Mouse (Mus musculus): ENCODE data around the gene Cacna1c. TPM values are rescaled to one million over a fixed set of nuclear protein-coding genes. Genes with fewer than 3 reads are reported as not detected.

Gene Cacna1c
- polyA plus RNA-seq, 1 experiment from 2014 or later = 2.3 TPM

DNA sequence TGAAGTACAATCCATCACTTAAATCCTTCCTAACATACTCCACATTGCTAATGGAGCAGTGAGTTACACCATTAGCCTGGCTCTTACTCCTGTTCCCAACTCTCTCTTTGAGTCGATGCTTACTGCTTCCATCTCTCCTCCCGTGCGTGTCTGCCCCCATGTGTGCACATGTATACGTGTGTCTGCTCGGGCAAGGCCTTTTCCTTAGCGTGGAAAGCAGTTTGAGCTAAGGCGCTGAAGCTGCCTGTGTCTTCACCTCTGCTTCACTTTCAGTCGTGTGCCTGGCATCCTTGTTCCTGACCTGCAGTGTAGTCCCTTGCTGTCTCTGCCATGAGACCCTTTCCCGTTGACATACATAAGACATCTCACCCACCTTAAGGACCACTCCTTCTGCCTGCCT lies 14.0 kb downstream of the Cacna1c start:
- no peaks in the 10 kb centered on the region for H3K27me3 ChIP-seq (ENCODE audit: control insufficient read depth, insufficient read depth, low read length)
- H3K9me3 ChIP-seq (ENCODE audit: control insufficient read depth, low read length) = no peaks in the 10 kb centered on the region
- DNase-seq (ENCODE audit: low spot score) (no peak), ATAC-seq (ENCODE audit: low FRiP score, low TSS enrichment) (no peak)
- H3K4me2 ChIP-seq (replicated peaks; ENCODE audit: low read depth) = no peak overlapping the region
- H3K4me1 ChIP-seq (replicated peaks; ENCODE audit: control insufficient read depth, insufficient read depth) = no peaks in the 10 kb centered on the region
- H3K9ac ChIP-seq (ENCODE audit: low read length) = no peak overlapping the region
- no peak overlapping the region for H3K4me3 ChIP-seq (ENCODE audit: low read depth, low read length)
- no peak for TF ChIP-seq EP300 (optimal IDR thresholded peaks at IDR 0.05)
- TF ChIP-seq CTCF (IDR thresholded peaks at IDR 0.05; ENCODE audit: low read depth) = no peak
- WGBS = 82% methylated on average over 9 of the region's 9 CpGs
- no peaks in the 10 kb centered on the region; the same call in 1 of the 2 replicates for H3K36me3 ChIP-seq (ENCODE audit: control insufficient read depth, insufficient read depth, low read length)
- no peak overlapping the region for H3K27ac ChIP-seq (replicated peaks)

DNA sequence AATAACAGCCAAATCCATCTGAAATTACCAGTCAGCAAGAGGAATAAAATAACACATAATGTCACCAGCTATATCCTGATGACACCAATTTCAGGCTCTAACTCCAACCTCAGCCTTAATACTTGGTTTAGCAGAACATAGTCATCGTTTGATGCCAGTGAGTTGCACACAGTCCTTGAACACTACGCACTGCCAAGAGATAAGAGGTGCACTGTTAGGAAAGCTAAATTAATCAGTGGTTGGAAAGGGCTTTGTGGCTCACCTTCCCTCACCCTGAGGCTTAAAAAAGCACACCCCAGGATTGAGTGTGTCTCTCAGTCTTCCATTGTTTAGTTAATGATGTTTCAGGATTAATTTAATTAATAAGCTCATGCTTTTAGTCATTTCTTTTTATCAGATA lies 16.0 kb downstream of the Cacna1c start:
- Histone ChIP-seq H3K36me3 (ENCODE audit: control insufficient read depth, insufficient read depth, low read length) (no peaks in the 10 kb centered on the region; the same call in 1 of the 2 replicates), H3K4me1 (replicated peaks; ENCODE audit: control insufficient read depth, insufficient read depth) (no peaks in the 10 kb centered on the region), H3K4me2 (replicated peaks; ENCODE audit: low read depth) (no peak overlapping the region), H3K4me3 (ENCODE audit: low read depth, low read length) (no peak overlapping the region), H3K9me3 (ENCODE audit: control insufficient read depth, low read length) (no peaks in the 10 kb centered on the region), H3K9ac (ENCODE audit: low read length) (no peak overlapping the region), H3K27me3 (ENCODE audit: control insufficient read depth, insufficient read depth, low read length) (no peaks in the 10 kb centered on the region), H3K27ac (replicated peaks) (no peak overlapping the region)
- WGBS = 75% methylated on average over 2 of the region's 2 CpGs
- ATAC-seq (ENCODE audit: low FRiP score, low TSS enrichment) (no peak), DNase-seq (ENCODE audit: low spot score) (no peak)
- TF ChIP-seq CTCF (IDR thresholded peaks at IDR 0.05; ENCODE audit: low read depth) (no peak), EP300 (optimal IDR thresholded peaks at IDR 0.05) (no peak)

DNA sequence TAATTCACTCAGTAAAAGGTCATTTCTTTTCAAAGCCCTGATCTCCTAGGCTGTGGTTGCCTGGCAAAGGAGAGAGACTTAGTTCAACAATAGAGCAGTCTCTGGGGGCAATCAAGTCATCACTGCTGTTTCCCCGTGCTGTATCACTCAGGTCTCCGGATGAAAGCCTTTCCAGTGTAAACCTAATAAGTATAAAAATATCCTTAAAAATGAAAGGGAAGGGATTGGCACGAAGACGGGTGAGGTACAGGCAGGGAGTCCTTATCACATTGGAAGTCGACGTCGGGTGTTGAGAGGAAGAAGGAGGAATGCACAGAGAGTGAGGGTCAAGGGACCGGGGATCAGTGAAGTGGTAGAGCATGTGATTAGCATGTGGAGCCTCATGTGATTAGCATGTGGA lies 19.1 kb downstream of the Cacna1c start:
- Histone ChIP-seq H3K9ac (ENCODE audit: low read length) (no peak overlapping the region), H3K4me2 (replicated peaks; ENCODE audit: low read depth) (no peak overlapping the region), H3K4me1 (replicated peaks; ENCODE audit: control insufficient read depth, insufficient read depth) (no peaks in the 10 kb centered on the region), H3K27me3 (ENCODE audit: control insufficient read depth, insufficient read depth, low read length) (no peaks in the 10 kb centered on the region), H3K27ac (replicated peaks) (no peak overlapping the region), H3K9me3 (ENCODE audit: control insufficient read depth, low read length) (no peaks in the 10 kb centered on the region), H3K4me3 (ENCODE audit: low read depth, low read length) (no peak overlapping the region), H3K36me3 (ENCODE audit: control insufficient read depth, insufficient read depth, low read length) (no peaks in the 10 kb centered on the region)
- no peak for TF ChIP-seq CTCF (IDR thresholded peaks at IDR 0.05; ENCODE audit: low read depth)
- TF ChIP-seq EP300 (optimal IDR thresholded peaks at IDR 0.05) = no peak
- WGBS = 62% methylated on average over 8 of the region's 8 CpGs
- ATAC-seq (ENCODE audit: low FRiP score, low TSS enrichment) (no peak), DNase-seq (ENCODE audit: low spot score) (no peak)

DNA sequence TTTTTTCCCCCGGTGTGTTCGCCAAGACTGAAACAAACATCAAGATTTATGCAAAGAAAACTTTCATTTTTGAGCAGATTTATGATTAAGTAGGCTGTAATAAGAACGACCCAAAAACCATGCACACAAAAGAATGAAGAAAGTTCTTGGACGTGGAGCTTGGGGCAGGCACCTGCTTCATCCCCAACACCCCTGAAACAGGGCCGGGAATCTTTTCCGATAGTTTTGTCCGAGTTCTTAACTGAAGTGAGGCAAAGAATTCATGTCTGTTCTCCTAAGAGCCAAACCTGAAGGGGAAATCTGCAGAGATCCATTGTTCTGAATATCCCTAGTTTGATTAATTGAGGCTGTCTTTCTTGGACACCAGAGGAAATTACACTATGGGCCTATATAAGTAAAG lies 20.1 kb downstream of the Cacna1c start:
- Histone ChIP-seq H3K4me1 (replicated peaks; ENCODE audit: control insufficient read depth, insufficient read depth) (no peaks in the 10 kb centered on the region), H3K9ac (ENCODE audit: low read length) (no peak overlapping the region), H3K4me3 (ENCODE audit: low read depth, low read length) (peak overlapping the region; percentile 92; the same call in 1 of the 2 replicates), H3K4me2 (replicated peaks; ENCODE audit: low read depth) (peak overlapping the region; percentile 74; the same call in 1 of the 2 replicates), H3K9me3 (ENCODE audit: control insufficient read depth, low read length) (no peaks in the 10 kb centered on the region), H3K27me3 (ENCODE audit: control insufficient read depth, insufficient read depth, low read length) (no peaks in the 10 kb centered on the region), H3K27ac (replicated peaks) (no peak overlapping the region), H3K36me3 (ENCODE audit: control insufficient read depth, insufficient read depth, low read length) (no peaks in the 10 kb centered on the region)
- 65% methylated on average over 7 of the region's 7 CpGs for WGBS
- TF ChIP-seq EP300 (optimal IDR thresholded peaks at IDR 0.05) (no peak), CTCF (IDR thresholded peaks at IDR 0.05; ENCODE audit: low read depth) (no peak)
- no peak for ATAC-seq (ENCODE audit: low FRiP score, low TSS enrichment)
- no peak for DNase-seq (ENCODE audit: low spot score)

DNA sequence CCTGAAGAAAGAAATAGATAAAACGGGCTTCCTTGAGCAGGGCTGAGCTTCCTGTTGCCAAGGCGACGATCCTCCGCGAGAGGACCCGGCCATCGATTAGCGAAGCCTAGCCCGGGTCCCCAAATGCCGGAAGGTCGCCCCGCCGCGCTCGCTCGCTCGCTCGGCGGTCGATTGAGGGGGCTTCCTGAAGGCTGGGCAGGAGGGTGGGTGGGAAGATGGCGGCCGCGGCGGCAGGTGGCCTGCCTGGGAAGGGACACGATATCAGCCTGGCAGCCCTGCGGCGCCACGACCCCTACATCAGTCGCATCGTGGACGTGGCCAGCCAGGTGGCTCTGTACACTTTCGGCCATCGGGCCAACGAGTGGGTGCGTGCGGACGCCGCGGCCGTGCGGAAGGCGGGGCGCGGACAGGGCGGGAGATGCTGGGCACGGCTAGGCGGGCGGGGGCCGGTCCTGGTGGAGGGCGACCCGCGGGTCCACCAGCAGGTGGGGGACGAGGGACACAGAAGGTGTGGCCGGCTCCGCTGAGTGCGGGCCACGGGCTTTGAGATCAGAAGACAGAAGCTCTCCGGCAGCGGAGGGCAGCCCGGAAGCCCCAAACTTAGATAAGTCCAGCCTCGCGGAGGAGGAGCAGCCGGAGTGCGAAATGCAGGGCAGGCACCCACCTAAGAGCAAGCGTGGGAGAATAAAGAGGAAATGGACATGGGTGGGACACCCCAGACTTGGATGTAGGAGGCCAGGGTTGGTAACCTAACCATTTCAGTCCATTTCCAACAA lies 21.0 kb downstream of the Cacna1c start, which contains the start of gene Dcp1b:
Dcp1b (plus strand) TSS at position 176 of the 776 bp plus-strand sequence.
- under 1% methylated on average over 59 of the region's 65 CpGs for WGBS

More for the DNA sequence above, 21.0 kb downstream of the Cacna1c start, which contains the start of gene Dcp1b:
- H3K9me3 ChIP-seq (ENCODE audit: control insufficient read depth, low read length) = no peaks in the 10 kb centered on the region
- H3K27ac ChIP-seq (replicated peaks) = peak within 1 kb of the TSS; percentile 91
- DNase-seq (ENCODE audit: low spot score) = peak; percentile 93
- H3K4me3 ChIP-seq (ENCODE audit: low read depth, low read length) = peak within 1 kb of the TSS; percentile 92
- peak within 1 kb of the TSS; percentile 84 for H3K9ac ChIP-seq (ENCODE audit: low read length)
- H3K4me1 ChIP-seq (replicated peaks; ENCODE audit: control insufficient read depth, insufficient read depth) = no peaks in the 10 kb centered on the region
- ATAC-seq (ENCODE audit: low FRiP score, low TSS enrichment) = peak; percentile 96
- no peaks in the 10 kb centered on the region for H3K36me3 ChIP-seq (ENCODE audit: control insufficient read depth, insufficient read depth, low read length)
- H3K4me2 ChIP-seq (replicated peaks; ENCODE audit: low read depth) = peak within 1 kb of the TSS; percentile 74
- TF ChIP-seq CTCF (IDR thresholded peaks at IDR 0.05; ENCODE audit: low read depth) = peak; percentile 57
- no peak for TF ChIP-seq EP300 (optimal IDR thresholded peaks at IDR 0.05)
- H3K27me3 ChIP-seq (ENCODE audit: control insufficient read depth, insufficient read depth, low read length) = no peaks in the 10 kb centered on the region
